Mouse (Mus musculus) gastrocnemius, postnatal 25 days (tissue): ENCODE results near the gene Olfr1197. TPM values are rescaled to one million over a fixed set of nuclear protein-coding genes. Genes with fewer than 3 reads are reported as not detected.

Experiments used
- DNase-seq: peaks from one replicate; pipeline ENCODE4 v3.0.0; 2022
- long read RNA-seq, 2 experiments: library from polyadenylated mRNA; stranded (forward); transcript quantifications; one replicate each; pipeline ENCODE4 v2.0.0; 2021
- total RNA-seq, 2 experiments: library from RNA; stranded (reverse); gene quantifications; 1 replicate in 1 of 2; 2 replicates in 1 of 2; pipeline ENCODE4 v1.2.3; 2021

Olfr1197 gene
- total RNA-seq = not detected
- long read RNA-seq, experiment 1 = 0 reads
- long read RNA-seq, experiment 2 = 0 reads

- no peak for DNase-seq
Measured at GRCm38 (mm10) chr2:88732266-88732665, at the start of gene Olfr1197. TSS of gene Olfr1197 (minus strand) at chr2:88732366.

DNA sequence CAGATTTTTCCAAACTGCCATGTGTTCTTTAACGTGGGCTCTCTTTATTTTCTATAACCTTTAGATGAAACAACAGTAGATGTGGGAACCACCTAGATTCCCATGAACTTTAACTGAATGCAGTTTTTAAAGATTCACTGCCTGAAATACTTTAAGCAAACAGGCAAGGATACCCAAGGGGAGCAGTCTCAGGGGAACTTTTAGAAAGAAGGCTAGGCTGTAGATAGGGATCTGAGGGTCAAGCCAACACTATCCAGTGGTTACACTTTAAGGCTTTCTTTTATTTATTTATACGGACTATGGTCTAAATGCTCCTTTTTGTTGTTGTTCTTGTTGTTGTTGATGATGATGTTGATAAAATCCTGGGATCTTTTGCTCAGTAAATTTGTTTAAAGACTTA, 38.2 kb upstream of the Olfr1197 start, which contains the start of gene Olfr1200:
Gene Olfr1200, minus strand, starts transcription at position 101 of the 400 bp plus-strand sequence.
- DNase-seq = no peak

GRCm38 (mm10) chr2:88760369-88760768, 28.2 kb upstream of the Olfr1197 start, which contains the start of gene Olfr1199:
TSS of gene Olfr1199 (minus strand) at chr2:88760469.
- no peak for DNase-seq

DNA sequence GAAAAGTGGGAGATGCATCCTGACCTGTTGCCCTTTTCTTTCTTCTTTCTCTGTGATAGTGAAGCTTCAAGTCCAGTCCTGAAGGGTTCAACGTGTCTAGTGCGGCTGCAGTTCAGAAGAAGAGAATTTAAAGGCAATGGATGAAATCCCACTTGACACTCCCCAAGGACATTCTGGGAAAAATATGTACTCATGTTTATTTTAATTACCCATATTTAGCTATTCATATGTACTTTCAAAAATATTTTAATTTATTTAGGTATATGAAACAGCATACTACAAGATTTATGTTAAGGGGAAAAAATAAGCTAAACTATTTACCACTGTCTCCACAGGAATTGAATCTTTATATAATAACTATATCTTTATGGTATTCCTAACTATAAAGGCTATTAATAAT, 19.1 kb upstream of the Olfr1197 start, which contains the start of gene Olfr1198:
Gene Olfr1198, minus strand, starts transcription at position 101 of the 400 bp plus-strand sequence.
- DNase-seq = no peak

- no peak for DNase-seq
Measured at GRCm38 (mm10) chr2:88743379-88743778, 11.2 kb upstream of the Olfr1197 start.

GRCm38 (mm10) chr2:88704497-88704896, 27.7 kb downstream of the Olfr1197 start, which contains the start of gene Olfr1196:
TSS of gene Olfr1196 (minus strand) at chr2:88704597.
- no peak for DNase-seq

GRCm38 (mm10) chr2:88689087-88689486, 43.1 kb downstream of the Olfr1197 start, which contains the start of gene Olfr1195:
TSS of gene Olfr1195 (minus strand) at chr2:88689187.
- DNase-seq = no peak

Other genes starting within 250 kb of the Olfr1197 start
- gene Olfr1184, start 248.8 kb downstream of the Olfr1197 start, total RNA-seq = not detected
- gene Olfr1185-ps1, start 239.0 kb downstream of the Olfr1197 start, total RNA-seq = not detected
- not detected for gene Olfr1186, start 213.8 kb downstream of the Olfr1197 start, total RNA-seq
- not detected for gene Olfr1188, start 175.4 kb downstream of the Olfr1197 start, total RNA-seq
- not detected for gene Olfr1189, start 145.9 kb downstream of the Olfr1197 start, total RNA-seq
- under 1 TPM in 1 of 2 experiments, not detected in 1; 0.05 TPM for gene Olfr1191-ps1, start 91.8 kb downstream of the Olfr1197 start, total RNA-seq
- gene Olfr1192-ps1, start 83.9 kb downstream of the Olfr1197 start, total RNA-seq = not detected
- gene Olfr1193, start 56.7 kb downstream of the Olfr1197 start, total RNA-seq = not detected
- not detected for gene Olfr1195, start 43.2 kb downstream of the Olfr1197 start, total RNA-seq
- not detected for gene Olfr1196, start 27.8 kb downstream of the Olfr1197 start, total RNA-seq
- gene Olfr1198, start 19.0 kb upstream of the Olfr1197 start, total RNA-seq = not detected
- not detected for gene Olfr1199, start 28.1 kb upstream of the Olfr1197 start, total RNA-seq
- not detected for gene Olfr1200, start 38.1 kb upstream of the Olfr1197 start, total RNA-seq
- not detected for gene Olfr1201, start 60.7 kb upstream of the Olfr1197 start, total RNA-seq
- not detected for gene Olfr1202, start 82.1 kb upstream of the Olfr1197 start, total RNA-seq
- gene Olfr1205, start 97.4 kb upstream of the Olfr1197 start, total RNA-seq = not detected
- gene Olfr1204, start 116.9 kb upstream of the Olfr1197 start, total RNA-seq = not detected
- gene Olfr1206, start 130.9 kb upstream of the Olfr1197 start, total RNA-seq = not detected
- not detected for gene Olfr1208, start 169.9 kb upstream of the Olfr1197 start, total RNA-seq
- not detected for gene Olfr1209, start 182.8 kb upstream of the Olfr1197 start, total RNA-seq
- gene Olfr1211, start 205.7 kb upstream of the Olfr1197 start, total RNA-seq = not detected
- gene Olfr1212, start 221.6 kb upstream of the Olfr1197 start, total RNA-seq = not detected
- not detected for gene Gm13762, start 247.9 kb upstream of the Olfr1197 start, total RNA-seq